Mouse (Mus musculus): Measurements from ENCODE around the gene Naif1. TPM values are rescaled to one million over a fixed set of nuclear protein-coding genes. Genes with fewer than 3 reads are reported as not detected.
A peak's percentile ranks its signal among the peaks of the same experiment; 100 is the strongest.

Gene Naif1
- total RNA-seq, 2 experiments from 2014 or later = 1.9 to 3.5 TPM

DNA sequence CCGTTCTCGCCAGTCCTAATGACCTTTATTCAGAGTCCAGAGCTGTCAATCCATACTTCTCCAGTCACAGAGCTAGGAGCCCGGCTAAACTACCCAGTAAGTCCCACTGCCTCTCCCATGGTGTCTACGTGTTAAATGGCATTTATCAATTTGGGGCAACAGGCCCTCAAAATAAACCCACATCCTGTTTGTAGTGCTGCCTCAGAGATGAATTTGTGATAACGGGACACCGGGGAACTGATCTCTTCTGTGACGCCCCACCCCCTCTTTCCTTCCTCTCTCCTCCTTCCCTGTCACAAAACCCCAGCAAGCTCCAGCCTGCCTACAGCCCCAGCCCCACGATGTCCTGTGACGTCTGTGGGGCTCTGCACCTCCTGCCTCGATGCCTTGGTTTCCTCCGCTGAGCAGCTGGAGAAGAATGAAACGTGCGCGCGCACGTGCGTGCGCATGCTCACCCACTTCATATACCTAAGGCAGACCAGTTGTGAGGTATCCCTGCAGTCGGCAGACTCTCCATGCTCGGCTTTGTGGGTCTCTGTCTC lies 45.0 kb downstream of the Naif1 start:
- ATAC-seq (replicated peaks; ENCODE audit: poor library complexity) = peak; percentile 88

DNA sequence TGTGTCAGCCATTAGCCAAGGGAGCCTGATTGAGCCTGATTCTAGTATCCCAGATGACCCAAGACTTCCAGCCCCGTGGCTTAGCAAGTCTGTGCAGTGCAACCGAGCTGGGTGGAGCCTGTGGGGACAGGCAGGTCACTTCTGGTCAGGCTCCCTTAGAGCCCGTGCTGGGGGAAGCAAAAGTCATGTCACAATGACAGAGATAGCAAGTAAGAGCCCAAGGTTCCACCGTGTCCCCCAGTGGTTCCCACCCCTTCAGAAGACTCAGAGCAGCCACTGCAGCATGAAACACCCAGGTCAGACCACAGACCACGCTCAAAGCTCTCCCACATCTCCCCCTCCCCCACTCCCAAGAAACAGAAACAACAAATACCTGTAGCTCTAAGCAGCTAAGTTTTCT lies 45.9 kb downstream of the Naif1 start:
- ATAC-seq (replicated peaks; ENCODE audit: poor library complexity) = no peak; the same call in 1 of the 2 replicates

DNA sequence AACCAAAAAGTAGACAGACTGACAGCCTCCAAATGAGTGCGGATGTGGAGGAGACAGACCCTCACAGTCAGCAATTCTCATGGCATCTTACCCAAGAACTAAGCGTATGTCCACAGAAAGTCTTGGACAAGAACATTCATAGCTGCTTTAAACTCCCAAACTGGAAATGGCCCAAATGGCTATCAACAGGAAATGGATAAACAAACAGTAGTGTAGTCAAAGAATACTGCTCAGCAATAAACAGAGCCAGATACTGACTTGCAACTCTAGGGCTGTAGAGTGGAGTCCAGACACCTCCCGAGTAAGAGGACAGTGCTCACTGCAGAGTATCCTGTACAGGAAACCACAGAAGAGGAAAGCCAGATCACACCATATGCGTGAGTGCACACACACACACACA lies 49.1 kb downstream of the Naif1 start:
- no peak for ATAC-seq (replicated peaks; ENCODE audit: poor library complexity)

DNA sequence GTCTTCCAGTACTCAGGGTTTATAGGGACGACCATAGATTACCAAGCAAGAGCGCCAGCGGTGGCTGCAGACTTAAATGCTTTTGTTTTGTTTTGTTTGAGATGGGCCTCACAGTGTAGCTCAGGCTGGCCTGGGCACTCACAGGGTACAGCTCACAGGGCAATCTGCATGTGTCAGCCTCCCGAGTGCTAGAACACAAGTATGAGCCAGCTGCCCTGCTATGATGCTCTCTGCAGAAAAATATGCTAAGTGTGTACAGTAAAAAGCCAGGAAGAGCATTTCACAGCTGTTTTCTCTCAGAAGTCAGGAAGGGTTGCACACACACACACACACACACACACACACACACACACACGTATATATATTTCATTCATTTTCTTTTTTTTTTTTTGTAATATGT lies 50.2 kb downstream of the Naif1 start:
- no peak for ATAC-seq (replicated peaks; ENCODE audit: poor library complexity)

DNA sequence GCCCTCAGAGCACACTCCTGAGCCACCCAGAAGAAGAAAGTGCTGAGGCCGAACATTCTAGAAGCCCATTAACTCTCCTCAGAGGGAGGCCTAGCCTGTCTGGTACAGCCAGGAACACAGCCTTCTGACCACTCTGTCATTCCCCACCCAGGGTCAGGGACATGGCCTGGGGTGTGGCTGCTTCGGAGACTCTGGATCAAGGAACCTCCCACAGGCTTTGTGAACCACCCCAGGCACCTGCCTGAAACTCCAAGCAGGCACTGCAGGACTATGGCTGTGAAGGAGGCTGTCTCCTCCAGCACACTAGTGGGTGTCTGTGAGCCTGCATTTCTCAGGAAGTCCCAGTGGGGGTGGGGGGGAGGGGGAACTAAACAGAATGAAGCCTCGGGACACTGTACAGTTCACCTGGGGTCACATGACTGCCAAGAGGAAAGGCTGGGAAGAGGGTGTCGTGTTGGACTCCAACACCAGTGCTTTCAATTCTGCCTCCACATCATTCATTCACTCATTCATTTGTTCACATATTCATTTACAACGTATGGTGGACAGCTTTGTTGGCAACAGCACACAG lies 51.6 kb downstream of the Naif1 start:
- no peak for ATAC-seq (replicated peaks; ENCODE audit: poor library complexity)

DNA sequence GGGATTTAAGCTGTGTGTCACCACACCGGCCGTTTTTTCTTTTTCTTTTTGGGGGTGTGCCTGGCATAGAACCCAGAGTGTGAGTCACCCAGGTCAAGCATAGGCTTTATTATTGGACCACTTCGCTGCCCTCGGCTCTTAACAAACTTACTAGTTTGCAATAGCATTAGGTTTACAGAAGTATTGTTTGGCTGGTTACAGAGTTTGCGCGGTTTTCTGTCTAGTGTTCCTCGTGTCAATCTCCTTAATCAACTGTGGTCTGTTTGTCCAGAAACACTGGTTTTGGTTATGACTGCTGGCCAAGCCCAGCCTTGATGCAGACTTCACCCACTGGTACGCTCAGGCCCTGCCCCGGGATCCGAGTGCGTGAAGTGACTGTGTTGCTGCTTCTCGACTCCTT lies 52.6 kb downstream of the Naif1 start:
- 0 out of 2 replicates have a peak, but pooled peaks have one; percentile 11 for ATAC-seq (replicated peaks; ENCODE audit: poor library complexity)

DNA sequence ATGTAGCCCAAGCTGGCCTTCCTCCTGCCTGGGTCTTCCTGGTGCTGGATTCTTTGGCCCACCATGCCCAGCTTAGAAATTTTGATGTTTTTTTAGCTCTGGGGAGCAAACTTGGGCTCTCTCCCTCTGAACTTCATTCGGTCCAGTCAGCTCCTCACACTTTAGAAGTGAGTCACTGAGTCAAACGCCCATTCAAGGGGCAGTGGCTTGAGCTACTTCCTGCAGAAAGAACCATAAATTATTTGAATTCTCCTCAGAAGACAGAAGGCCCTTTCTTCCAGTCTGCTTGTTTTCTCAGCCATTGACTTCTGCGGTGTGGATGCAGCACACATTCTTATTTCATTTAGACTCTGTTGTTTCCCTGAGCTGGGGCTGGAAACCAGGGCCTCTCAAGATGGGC lies 53.3 kb downstream of the Naif1 start:
- no peak for ATAC-seq (replicated peaks; ENCODE audit: poor library complexity)

DNA sequence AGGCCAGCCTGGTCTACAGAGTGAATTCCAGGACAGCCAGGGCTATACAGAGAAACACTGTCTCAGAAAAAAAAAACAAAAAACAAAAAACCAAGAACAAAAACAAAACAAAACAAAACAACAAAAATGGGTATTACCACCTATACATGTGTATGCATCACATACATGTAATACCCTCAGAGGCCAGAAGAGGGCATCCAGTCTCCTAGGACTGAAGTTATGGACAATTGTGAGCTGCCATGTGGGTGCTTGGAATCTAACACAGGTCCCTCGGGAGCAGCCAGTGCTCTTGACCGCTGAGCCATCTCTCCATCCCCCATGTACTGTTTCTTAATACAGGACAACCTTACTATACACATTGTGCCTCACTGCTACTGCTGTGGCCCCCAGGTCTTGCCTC lies 55.3 kb downstream of the Naif1 start:
- ATAC-seq (replicated peaks; ENCODE audit: poor library complexity) = no peak

Other genes with a start within 250 kb of the Naif1 start
- gene Pomt1, start 213.9 kb upstream of the Naif1 start, total RNA-seq (2015) = 18.5 and 18.8 TPM in 2 replicates
- gene Pomt1, start 213.9 kb upstream of the Naif1 start, total RNA-seq (2017) = 32.2 and 32.6 TPM in 2 replicates
- 30.3 and 37.0 TPM in 2 replicates for gene Uck1, start 190.3 kb upstream of the Naif1 start, total RNA-seq (2015)
- gene Uck1, start 190.3 kb upstream of the Naif1 start, total RNA-seq (2017) = 25.2 and 26.9 TPM in 2 replicates
- gene Golga2, start 163.1 kb upstream of the Naif1 start, total RNA-seq (2015) = 14.2 and 17.3 TPM in 2 replicates
- gene Golga2, start 163.1 kb upstream of the Naif1 start, total RNA-seq (2017) = 50.4 and 50.7 TPM in 2 replicates
- 198 and 268 TPM in 2 replicates for gene Swi5, start 162.4 kb upstream of the Naif1 start, total RNA-seq (2015)
- 359 and 386 TPM in 2 replicates for gene Swi5, start 162.4 kb upstream of the Naif1 start, total RNA-seq (2017)
- 59.9 and 69.0 TPM in 2 replicates for gene Ciz1, start 98.1 kb upstream of the Naif1 start, total RNA-seq (2015)
- 46.6 and 55.3 TPM in 2 replicates for gene Ciz1, start 98.1 kb upstream of the Naif1 start, total RNA-seq (2017)
- not detected in 2 replicates for gene Dnm1, start 97.1 kb upstream of the Naif1 start, total RNA-seq (2015)
- gene Dnm1, start 97.1 kb upstream of the Naif1 start, total RNA-seq (2017) = not detected in 2 replicates
- gene 1110008P14Rik, start 68.5 kb upstream of the Naif1 start, total RNA-seq (2015) = 15.3 and 18.1 TPM in 2 replicates
- 8.0 and 15.4 TPM in 2 replicates for gene 1110008P14Rik, start 68.5 kb upstream of the Naif1 start, total RNA-seq (2017)
- 437 and 498 TPM in 2 replicates for gene Lcn2, start 62.2 kb upstream of the Naif1 start, total RNA-seq (2015)
- gene Lcn2, start 62.2 kb upstream of the Naif1 start, total RNA-seq (2017) = 53.7 and 107 TPM in 2 replicates
- 6.3 and 12.1 TPM in 2 replicates for gene Ptges2, start 54.6 kb upstream of the Naif1 start, total RNA-seq (2015)
- gene Ptges2, start 54.6 kb upstream of the Naif1 start, total RNA-seq (2017) = 9.5 and 10.6 TPM in 2 replicates
- 5.2 and 6.4 TPM in 2 replicates for gene Slc25a25, start 988 bp downstream of the Naif1 start, total RNA-seq (2015)
- 10.7 and 11.5 TPM in 2 replicates for gene Slc25a25, start 988 bp downstream of the Naif1 start, total RNA-seq (2017)
- 1.9 and 2.9 TPM in 2 replicates for gene Fam102a, start 84.9 kb downstream of the Naif1 start, total RNA-seq (2015)
- gene Fam102a, start 84.9 kb downstream of the Naif1 start, total RNA-seq (2017) = 1.9 and 2.2 TPM in 2 replicates
- gene Dpm2, start 120.4 kb downstream of the Naif1 start, total RNA-seq (2015) = 76.6 and 87.2 TPM in 2 replicates
- gene Dpm2, start 120.4 kb downstream of the Naif1 start, total RNA-seq (2017) = 26.5 and 32.3 TPM in 2 replicates
- gene Pip5kl1, start 124.3 kb downstream of the Naif1 start, total RNA-seq (2015) = not detected in 2 replicates
- not detected in 2 replicates for gene Pip5kl1, start 124.3 kb downstream of the Naif1 start, total RNA-seq (2017)
- gene 9430097D07Rik, start 125.2 kb downstream of the Naif1 start, total RNA-seq (2015) = not detected in 2 replicates
- gene 9430097D07Rik, start 125.2 kb downstream of the Naif1 start, total RNA-seq (2017) = not detected in 2 replicates
- gene St6galnac4, start 136.6 kb downstream of the Naif1 start, total RNA-seq (2015) = 26.2 and 33.1 TPM in 2 replicates
- 38.7 and 40.4 TPM in 2 replicates for gene St6galnac4, start 136.6 kb downstream of the Naif1 start, total RNA-seq (2017)
- 7.9 and 9.4 TPM in 2 replicates for gene St6galnac6, start 149.3 kb downstream of the Naif1 start, total RNA-seq (2015)
- 19.0 and 24.4 TPM in 2 replicates for gene St6galnac6, start 149.3 kb downstream of the Naif1 start, total RNA-seq (2017)
- gene Ak1, start 171.3 kb downstream of the Naif1 start, total RNA-seq (2015) = 0.12 and 1.8 TPM in 2 replicates
- 0.12 and 0.14 TPM in 2 replicates for gene Ak1, start 171.3 kb downstream of the Naif1 start, total RNA-seq (2017)
- 14.7 and 15.5 TPM in 2 replicates for gene Eng, start 196.1 kb downstream of the Naif1 start, total RNA-seq (2015)
- 6.9 and 8.5 TPM in 2 replicates for gene Eng, start 196.1 kb downstream of the Naif1 start, total RNA-seq (2017)

All from megakaryocyte progenitor cell, adult 5-6 weeks (primary cell).